Mouse (Mus musculus): Measurements from ENCODE around the gene Lcorl. TPM values are rescaled to one million over a fixed set of nuclear protein-coding genes. Genes with fewer than 3 reads are reported as not detected.

Lcorl gene
- polyA plus RNA-seq, 1 experiment from 2014 or later = 29.6 TPM

DNA sequence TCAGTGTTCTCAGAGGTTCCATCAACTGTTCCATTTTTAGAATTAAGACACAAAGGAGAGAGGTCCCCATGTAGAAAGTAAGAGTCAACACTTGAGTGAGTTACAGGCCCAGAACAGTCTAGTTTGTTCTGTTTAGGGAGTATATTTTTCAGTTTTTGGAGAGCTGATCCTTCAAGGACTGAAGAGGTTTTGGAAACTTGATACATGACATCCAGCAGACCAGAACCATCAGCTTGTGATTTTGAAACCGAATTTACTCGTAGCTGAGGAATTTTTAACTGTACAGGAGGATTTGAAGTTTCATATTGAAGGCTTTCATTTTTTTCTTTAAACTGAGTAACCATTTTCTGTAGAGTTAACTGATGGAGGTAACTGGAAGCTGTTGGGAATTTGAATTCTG, 123.7 kb downstream of the Lcorl start:
- 48% methylated on average over 2 of the region's 2 CpGs for WGBS
- no peak for ATAC-seq (ENCODE audit: low FRiP score, low TSS enrichment)
- Histone ChIP-seq H3K9me3 (ENCODE audit: low read length) (no peaks in the 10 kb centered on the region), H3K4me1 (ENCODE audit: insufficient read depth, low read length) (no peaks in the 10 kb centered on the region), H3K27ac (ENCODE audit: low read length) (no peak overlapping the region; the same call in 1 of the 2 replicates), H3K4me3 (ENCODE audit: low read length) (no peak overlapping the region), H3K27me3 (ENCODE audit: insufficient read depth, low read length) (no peaks in the 10 kb centered on the region), H3K36me3 (ENCODE audit: insufficient read depth, low read length) (peaks cover 5% of the 10 kb centered on the region; the same call in 1 of the 2 replicates), H3K9ac (replicated peaks; ENCODE audit: low read length) (no peak overlapping the region), H3K4me2 (replicated peaks; ENCODE audit: low read depth, low read length) (no peak overlapping the region)

GRCm38 (mm10) chr5:45718848-45719488, 138.4 kb downstream of the Lcorl start:
- Histone ChIP-seq H3K27me3 (ENCODE audit: insufficient read depth, low read length) (no peaks in the 10 kb centered on the region), H3K4me2 (replicated peaks; ENCODE audit: low read depth, low read length) (no peak overlapping the region), H3K9ac (replicated peaks; ENCODE audit: low read length) (no peak overlapping the region), H3K4me3 (ENCODE audit: low read length) (no peak overlapping the region), H3K36me3 (ENCODE audit: insufficient read depth, low read length) (no peaks in the 10 kb centered on the region), H3K27ac (ENCODE audit: low read length) (no peak overlapping the region), H3K9me3 (ENCODE audit: low read length) (no peaks in the 10 kb centered on the region), H3K4me1 (ENCODE audit: insufficient read depth, low read length) (no peaks in the 10 kb centered on the region)
- WGBS = 90% methylated on average over 6 of the region's 6 CpGs
- no peak for ATAC-seq (ENCODE audit: low FRiP score, low TSS enrichment)

GRCm38 (mm10) chr5:45709653-45710052, 147.8 kb downstream of the Lcorl start:
- WGBS = 93% methylated on average over 2 of the region's 2 CpGs
- Histone ChIP-seq H3K36me3 (ENCODE audit: insufficient read depth, low read length) (peaks cover 14% of the 10 kb centered on the region), H3K9me3 (ENCODE audit: low read length) (no peaks in the 10 kb centered on the region), H3K9ac (replicated peaks; ENCODE audit: low read length) (no peak overlapping the region), H3K4me1 (ENCODE audit: insufficient read depth, low read length) (no peaks in the 10 kb centered on the region), H3K4me2 (replicated peaks; ENCODE audit: low read depth, low read length) (no peak overlapping the region), H3K27me3 (ENCODE audit: insufficient read depth, low read length) (no peaks in the 10 kb centered on the region), H3K27ac (ENCODE audit: low read length) (no peak overlapping the region), H3K4me3 (ENCODE audit: low read length) (no peak overlapping the region)
- ATAC-seq (ENCODE audit: low FRiP score, low TSS enrichment) = no peak

- H3K4me1 ChIP-seq (ENCODE audit: insufficient read depth, low read length) = no peaks in the 10 kb centered on the region
- H3K9me3 ChIP-seq (ENCODE audit: low read length) = no peaks in the 10 kb centered on the region
- H3K9ac ChIP-seq (replicated peaks; ENCODE audit: low read length) = no peak overlapping the region
- no peak overlapping the region for H3K4me2 ChIP-seq (replicated peaks; ENCODE audit: low read depth, low read length)
- no peaks in the 10 kb centered on the region for H3K27me3 ChIP-seq (ENCODE audit: insufficient read depth, low read length)
- peaks cover 16% of the 10 kb centered on the region for H3K36me3 ChIP-seq (ENCODE audit: insufficient read depth, low read length)
- ATAC-seq (ENCODE audit: low FRiP score, low TSS enrichment) = no peak
- no peak overlapping the region for H3K27ac ChIP-seq (ENCODE audit: low read length)
- no peak overlapping the region for H3K4me3 ChIP-seq (ENCODE audit: low read length)
- 91% methylated on average over 2 of the region's 2 CpGs for whole genome bisulfite sequencing
Measured at GRCm38 (mm10) chr5:45706811-45707210, 150.6 kb downstream of the Lcorl start.

- no peak overlapping the region for H3K4me2 ChIP-seq (replicated peaks; ENCODE audit: low read depth, low read length)
- no peak overlapping the region for H3K27ac ChIP-seq (ENCODE audit: low read length)
- no peak for ATAC-seq (ENCODE audit: low FRiP score, low TSS enrichment)
Measured at GRCm38 (mm10) chr5:45691678-45692077, 165.7 kb downstream of the Lcorl start.

GRCm38 (mm10) chr5:45690802-45691201, 166.6 kb downstream of the Lcorl start:
- H3K9me3 ChIP-seq (ENCODE audit: low read length) = no peaks in the 10 kb centered on the region
- no peak overlapping the region for H3K4me3 ChIP-seq (ENCODE audit: low read length)
- H3K27ac ChIP-seq (ENCODE audit: low read length) = no peak overlapping the region
- no peak overlapping the region for H3K4me2 ChIP-seq (replicated peaks; ENCODE audit: low read depth, low read length)
- H3K27me3 ChIP-seq (ENCODE audit: insufficient read depth, low read length) = no peaks in the 10 kb centered on the region
- 84% methylated on average over 2 of the region's 2 CpGs for WGBS
- ATAC-seq (ENCODE audit: low FRiP score, low TSS enrichment) = no peak
- H3K4me1 ChIP-seq (ENCODE audit: insufficient read depth, low read length) = no peaks in the 10 kb centered on the region
- H3K36me3 ChIP-seq (ENCODE audit: insufficient read depth, low read length) = peaks cover 19% of the 10 kb centered on the region
- H3K9ac ChIP-seq (replicated peaks; ENCODE audit: low read length) = no peak overlapping the region

More at GRCm38 (mm10) chr5:45691678-45692077, 165.7 kb downstream of the Lcorl start:
- Histone ChIP-seq H3K4me3 (ENCODE audit: low read length) (no peak overlapping the region), H3K4me1 (ENCODE audit: insufficient read depth, low read length) (no peaks in the 10 kb centered on the region), H3K9me3 (ENCODE audit: low read length) (no peaks in the 10 kb centered on the region), H3K9ac (replicated peaks; ENCODE audit: low read length) (no peak overlapping the region), H3K27me3 (ENCODE audit: insufficient read depth, low read length) (no peaks in the 10 kb centered on the region), H3K36me3 (ENCODE audit: insufficient read depth, low read length) (peaks cover 22% of the 10 kb centered on the region)
- whole genome bisulfite sequencing = 90% methylated on average over 6 of the region's 6 CpGs

DNA sequence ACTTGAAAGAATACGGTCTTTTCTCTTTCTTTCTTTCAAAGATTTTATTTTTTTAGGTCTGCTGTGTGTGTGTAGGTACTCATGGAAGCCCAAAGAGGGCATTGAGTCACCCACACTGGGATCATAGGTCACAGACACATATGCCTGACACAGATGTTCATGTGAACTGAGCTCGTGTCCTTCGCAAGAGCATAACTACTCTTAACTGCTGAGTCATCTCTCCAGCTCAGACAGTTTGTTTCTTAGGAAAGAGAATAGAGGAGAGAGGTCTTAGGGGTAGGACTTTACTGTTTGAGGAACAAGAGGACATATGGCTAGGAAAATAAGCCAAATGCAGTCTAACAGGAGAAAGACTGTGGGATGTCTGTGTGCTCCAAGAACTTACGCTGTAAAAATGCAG, 168.3 kb downstream of the Lcorl start:
- ATAC-seq (ENCODE audit: low FRiP score, low TSS enrichment) = no peak
- no peaks in the 10 kb centered on the region for H3K27me3 ChIP-seq (ENCODE audit: insufficient read depth, low read length)
- no peak overlapping the region for H3K9ac ChIP-seq (replicated peaks; ENCODE audit: low read length)
- H3K9me3 ChIP-seq (ENCODE audit: low read length) = no peaks in the 10 kb centered on the region
- no peak overlapping the region for H3K27ac ChIP-seq (ENCODE audit: low read length)
- H3K4me3 ChIP-seq (ENCODE audit: low read length) = no peak overlapping the region
- H3K4me1 ChIP-seq (ENCODE audit: insufficient read depth, low read length) = no peaks in the 10 kb centered on the region
- H3K4me2 ChIP-seq (replicated peaks; ENCODE audit: low read depth, low read length) = no peak overlapping the region
- H3K36me3 ChIP-seq (ENCODE audit: insufficient read depth, low read length) = peaks cover 18% of the 10 kb centered on the region
- 86% methylated on average over 4 of the region's 4 CpGs for WGBS

GRCm38 (mm10) chr5:45686223-45686622, 171.2 kb downstream of the Lcorl start:
- Histone ChIP-seq H3K4me3 (ENCODE audit: low read length) (no peak overlapping the region), H3K27ac (ENCODE audit: low read length) (no peak overlapping the region), H3K36me3 (ENCODE audit: insufficient read depth, low read length) (peaks cover 18% of the 10 kb centered on the region), H3K9ac (replicated peaks; ENCODE audit: low read length) (no peak overlapping the region), H3K9me3 (ENCODE audit: low read length) (no peaks in the 10 kb centered on the region), H3K4me1 (ENCODE audit: insufficient read depth, low read length) (no peaks in the 10 kb centered on the region), H3K27me3 (ENCODE audit: insufficient read depth, low read length) (no peaks in the 10 kb centered on the region), H3K4me2 (replicated peaks; ENCODE audit: low read depth, low read length) (no peak overlapping the region)
- ATAC-seq (ENCODE audit: low FRiP score, low TSS enrichment) = no peak
- WGBS = 95% methylated on average over 3 of the region's 3 CpGs

GRCm38 (mm10) chr5:45685243-45685642, 172.2 kb downstream of the Lcorl start:
- Histone ChIP-seq H3K27me3 (ENCODE audit: insufficient read depth, low read length) (no peaks in the 10 kb centered on the region), H3K4me1 (ENCODE audit: insufficient read depth, low read length) (no peaks in the 10 kb centered on the region), H3K36me3 (ENCODE audit: insufficient read depth, low read length) (peaks cover 18% of the 10 kb centered on the region), H3K4me2 (replicated peaks; ENCODE audit: low read depth, low read length) (no peak overlapping the region), H3K27ac (ENCODE audit: low read length) (no peak overlapping the region), H3K4me3 (ENCODE audit: low read length) (no peak overlapping the region), H3K9me3 (ENCODE audit: low read length) (no peaks in the 10 kb centered on the region), H3K9ac (replicated peaks; ENCODE audit: low read length) (no peak overlapping the region)
- no peak for ATAC-seq (ENCODE audit: low FRiP score, low TSS enrichment)
- WGBS = 85% methylated on average over 2 of the region's 2 CpGs

- 87% methylated on average over 1 of the region's 1 CpGs for WGBS
- H3K36me3 ChIP-seq (ENCODE audit: insufficient read depth, low read length) = peaks cover 8% of the 10 kb centered on the region; the same call in 1 of the 2 replicates
Measured at GRCm38 (mm10) chr5:45683388-45683787, 174.0 kb downstream of the Lcorl start.

More at GRCm38 (mm10) chr5:45683388-45683787, 174.0 kb downstream of the Lcorl start:
- H3K9me3 ChIP-seq (ENCODE audit: low read length) = no peaks in the 10 kb centered on the region
- no peak overlapping the region for H3K9ac ChIP-seq (replicated peaks; ENCODE audit: low read length)
- no peaks in the 10 kb centered on the region for H3K27me3 ChIP-seq (ENCODE audit: insufficient read depth, low read length)
- no peaks in the 10 kb centered on the region for H3K4me1 ChIP-seq (ENCODE audit: insufficient read depth, low read length)
- no peak overlapping the region for H3K4me3 ChIP-seq (ENCODE audit: low read length)
- no peak overlapping the region for H3K4me2 ChIP-seq (replicated peaks; ENCODE audit: low read depth, low read length)
- H3K27ac ChIP-seq (ENCODE audit: low read length) = no peak overlapping the region
- ATAC-seq (ENCODE audit: low FRiP score, low TSS enrichment) = no peak
